Mouse (Mus musculus) small intestine, adult 2 months (tissue): ENCODE measurements around the gene Dnah7a. TPM values are rescaled to one million over a fixed set of nuclear protein-coding genes. Genes with fewer than 3 reads are reported as not detected.
"Not testable (repeated sequence)": the region's sequence is repeated elsewhere in the genome, so short reads cannot be mapped to it uniquely, and the experiment has no call there.

Experiments used
- H3K27ac ChIP-seq: fragments of 200-500 bp; 2 replicates; pipeline ENCODE4 v1.5.1; 2012; ENCODE audit warnings: low read depth, low read length, control low read depth, inconsistent platforms; ENCODE audit not compliant: insufficient read depth
- H3K27me3 ChIP-seq: fragments of 200-500 bp; 2 replicates; pipeline ENCODE4 v1.6.1; 2012; ENCODE audit warnings: mild to moderate bottlenecking, moderate library complexity, low read length, inconsistent platforms; ENCODE audit not compliant: control insufficient read depth, insufficient read depth
- H3K36me3 ChIP-seq: fragments of 200-500 bp; 2 replicates; pipeline ENCODE4 v1.6.1; 2012; ENCODE audit warnings: mild to moderate bottlenecking, low read length, control low read depth, inconsistent platforms; ENCODE audit not compliant: control insufficient read depth, insufficient read depth
- H3K4me1 ChIP-seq: fragments of 200-500 bp; 2 replicates; pipeline ENCODE4 v1.6.1; 2012; ENCODE audit warnings: low read length, inconsistent platforms, mixed read lengths; ENCODE audit not compliant: control insufficient read depth, insufficient read depth, insufficient read length
- H3K4me3 ChIP-seq: fragments of 200-500 bp; 2 replicates; pipeline ENCODE4 v1.5.1; 2012; ENCODE audit warnings: low read depth, mild to moderate bottlenecking, control low read depth, inconsistent platforms, low read length, moderate library complexity
- CTCF ChIP-seq: fragments of 200-500 bp; IDR thresholded peaks from 2 replicates; pipeline ENCODE4 v1.5.1; 2012; ENCODE audit warnings: low read depth, mild to moderate bottlenecking, control low read depth, inconsistent platforms, low read length, moderate library complexity, mixed read lengths; ENCODE audit not compliant: insufficient replicate concordance, insufficient read length; ENCODE audit errors: extremely low read depth
- POLR2A ChIP-seq: fragments of 200-500 bp; IDR thresholded peaks from 2 replicates; pipeline ENCODE4 v1.6.1; 2012; ENCODE audit warnings: low read depth, mild to moderate bottlenecking, control low read depth, inconsistent platforms, low read length, moderate library complexity
- WGBS: fragments of 180-500 bp; shearing (Covaris S2); methylation state at CpG from one replicate; pipeline ENCODE4 v1.1.7; 2018; 5-methylcytosine and 5-hydroxymethylcytosine counted together
- polyA plus RNA-seq: library from polyadenylated mRNA; depleted of rRNA; stranded (reverse); fragments of >200 nt; gene quantifications from 2 replicates; pipeline ENCODE4 v1.2.3, GENCODE M21; 2012

Dnah7a gene
- polyA plus RNA-seq, 1 experiment = not detected

GRCm38 (mm10) chr1:53639865-53640794 is 66.5 kb downstream of the Dnah7a start:
- WGBS = 68% methylated on average over 8 of the region's 8 CpGs

GRCm38 (mm10) chr1:53635641-53636040 is 70.9 kb downstream of the Dnah7a start:
- H3K36me3 ChIP-seq, H3K4me1 ChIP-seq, H3K27me3 ChIP-seq, H3K4me3 ChIP-seq, H3K27ac ChIP-seq: not testable (repeated sequence)
- WGBS = 39% methylated on average over 2 of the region's 2 CpGs

More at GRCm38 (mm10) chr1:53639865-53640794, 66.5 kb downstream of the Dnah7a start:
- no peaks in the 10 kb centered on the region for H3K36me3 ChIP-seq
- H3K27ac ChIP-seq = no peak overlapping the region
- H3K27me3 ChIP-seq = no peaks in the 10 kb centered on the region
- TF ChIP-seq CTCF (no peak), POLR2A (no peak)
- no peak overlapping the region for H3K4me3 ChIP-seq
- H3K4me1 ChIP-seq = no peaks in the 10 kb centered on the region

- not testable (repeated sequence) for H3K27ac ChIP-seq, H3K4me1 ChIP-seq, H3K36me3 ChIP-seq, H3K4me3 ChIP-seq, H3K27me3 ChIP-seq
Measured at GRCm38 (mm10) chr1:53632040-53632439, 74.5 kb downstream of the Dnah7a start.

- Histone ChIP-seq H3K36me3 (no peaks in the 10 kb centered on the region), H3K4me3 (no peak overlapping the region), H3K27me3 (no peaks in the 10 kb centered on the region), H3K27ac (no peak overlapping the region), H3K4me1 (no peaks in the 10 kb centered on the region)
- TF ChIP-seq CTCF (no peak), POLR2A (no peak)
- 16% methylated on average over 6 of the region's 6 CpGs for WGBS
Measured at GRCm38 (mm10) chr1:53630011-53630410, 76.6 kb downstream of the Dnah7a start.

GRCm38 (mm10) chr1:53613486-53613885 is 93.1 kb downstream of the Dnah7a start:
- Histone ChIP-seq H3K27me3 (no peaks in the 10 kb centered on the region), H3K4me3 (no peak overlapping the region), H3K4me1 (no peaks in the 10 kb centered on the region), H3K36me3 (no peaks in the 10 kb centered on the region), H3K27ac (no peak overlapping the region)
- WGBS = 94% methylated on average over 16 of the region's 16 CpGs
- no peak for TF ChIP-seq CTCF
- TF ChIP-seq POLR2A = no peak

GRCm38 (mm10) chr1:53581326-53581725 is 125.3 kb downstream of the Dnah7a start:
- not testable (repeated sequence) for H3K27ac ChIP-seq, H3K27me3 ChIP-seq, H3K36me3 ChIP-seq, H3K4me3 ChIP-seq, H3K4me1 ChIP-seq
- WGBS = 27% methylated on average over 1 of the region's 1 CpGs

- H3K36me3 ChIP-seq, H3K27me3 ChIP-seq, H3K4me1 ChIP-seq, H3K27ac ChIP-seq, H3K4me3 ChIP-seq: not testable (repeated sequence)
- 81% methylated on average over 3 of the region's 3 CpGs for WGBS
Measured at GRCm38 (mm10) chr1:53557918-53558317, 148.7 kb downstream of the Dnah7a start.

- not testable (repeated sequence) for H3K4me1 ChIP-seq, H3K36me3 ChIP-seq, H3K4me3 ChIP-seq, H3K27me3 ChIP-seq, H3K27ac ChIP-seq
- 95% methylated on average over 10 of the region's 10 CpGs for WGBS
Measured at GRCm38 (mm10) chr1:53547018-53547417, 159.6 kb downstream of the Dnah7a start.

GRCm38 (mm10) chr1:53538356-53538755 is 168.2 kb downstream of the Dnah7a start:
- not testable (repeated sequence) for H3K27me3 ChIP-seq, H3K4me1 ChIP-seq, H3K36me3 ChIP-seq, H3K27ac ChIP-seq, H3K4me3 ChIP-seq
- WGBS = 60% methylated on average over 2 of the region's 2 CpGs

- not testable (repeated sequence) for H3K36me3 ChIP-seq, H3K27ac ChIP-seq, H3K27me3 ChIP-seq, H3K4me1 ChIP-seq, H3K4me3 ChIP-seq
- WGBS = 68% methylated on average over 1 of the region's 1 CpGs
Measured at GRCm38 (mm10) chr1:53534826-53535225, 171.8 kb downstream of the Dnah7a start.

- 53% methylated on average over 2 of the region's 2 CpGs for WGBS
- not testable (repeated sequence) for H3K4me1 ChIP-seq, H3K4me3 ChIP-seq, H3K36me3 ChIP-seq, H3K27ac ChIP-seq, H3K27me3 ChIP-seq
Measured at GRCm38 (mm10) chr1:53526021-53526420, 180.6 kb downstream of the Dnah7a start.
